18 mouse cellular contexts compared by ENCODE assay signal in genomic region chr11:52970396-52970795, GRCm38 (mm10).
DNase-seq lines count a peak whose midpoint lies in the region; ATAC-seq and TF ChIP-seq lines count a peak whose summit lies in the region.
"Had no signal": no experiment of that assay in that cellular context is flagged by ENCODE, and none has a peak within 500 bp of the region (broad histone marks: within the 10 kb centered on the region; RNA-seq: fewer than 3 reads in every experiment).

No protein-coding gene starts in this region.

- TF ChIP-seq CTCF in brain, embryonic 14.5 days (IDR thresholded peaks at IDR 0.05; ENCODE audit: borderline replicate concordance, extremely low read depth, insufficient read depth, insufficient read length): no peak
- no peak for TF ChIP-seq CTCF in heart, postnatal 0 days (IDR thresholded peaks at IDR 0.05; ENCODE audit: low read depth)

- no peaks in the 10 kb centered on the region for H3K9me3 ChIP-seq in heart, postnatal 0 days (replicated peaks; ENCODE audit: control insufficient read depth, low read length)
- no peaks in the 10 kb centered on the region for H3K9me3 ChIP-seq in midbrain, embryonic 15.5 days
- H3K9me3 ChIP-seq: embryonic facial prominence, embryonic 15.5 days; limb, embryonic 12.5 days; liver, embryonic 12.5 days had no signal

- no peak overlapping the region for H3K4me2 ChIP-seq in heart, postnatal 0 days (ENCODE audit: low read depth, low read length)
- H3K4me2 ChIP-seq in midbrain, embryonic 15.5 days: no peak overlapping the region
- H3K4me2 ChIP-seq: embryonic facial prominence, embryonic 15.5 days; hindbrain, embryonic 14.5 days; limb, embryonic 12.5 days; liver, embryonic 12.5 days; lung, embryonic 14.5 days had no signal

- peak overlapping the region; percentile 56 for H3K27ac ChIP-seq in heart, postnatal 0 days (ENCODE audit: low read depth)
- H3K27ac ChIP-seq in midbrain, embryonic 15.5 days: no peak overlapping the region
- H3K27ac ChIP-seq: embryonic facial prominence, embryonic 15.5 days; hindbrain, embryonic 14.5 days; limb, embryonic 12.5 days; liver, embryonic 12.5 days had no signal

- 38% methylated on average over 6 of the region's 6 CpGs for WGBS in heart, postnatal 0 days
- WGBS in midbrain, embryonic 15.5 days: 80% methylated on average over 6 of the region's 6 CpGs

- H3K27me3 ChIP-seq in heart, postnatal 0 days (ENCODE audit: control insufficient read depth, insufficient read depth, low read length): no peaks in the 10 kb centered on the region
- no peaks in the 10 kb centered on the region for H3K27me3 ChIP-seq in midbrain, embryonic 15.5 days (replicated peaks)
- H3K27me3 ChIP-seq: embryonic facial prominence, embryonic 15.5 days; limb, embryonic 12.5 days; liver, embryonic 12.5 days had no signal

- ATAC-seq in heart, postnatal 0 days (ENCODE audit: insufficient read depth, low read depth): peak; percentile 92
- ATAC-seq in midbrain, embryonic 15.5 days (replicated peaks): no peak
- ATAC-seq: liver, embryonic 12.5 days; midbrain, embryonic 16.5 days had no signal

- peak; percentile 31 to 38 for DNase-seq in cerebellum, postnatal 25 days
- no peak for DNase-seq in cerebellum, adult 18-20 months
- DNase-seq in brain, embryonic 14.5 days (ENCODE audit: low read depth): peak; percentile 5
- DNase-seq in heart, adult 8-10 months (ENCODE audit: low spot score): peak; percentile 39
- peak; percentile 74 for DNase-seq in heart, postnatal 0 days (ENCODE audit: low spot score)
- DNase-seq in spleen, adult 12 weeks (ENCODE audit: low spot score): no peak
- DNase-seq in kidney, adult 11 months: no peak
- DNase-seq: kidney, adult 9 months; kidney, postnatal 36 days; lung, postnatal 36 days; right cerebral cortex, postnatal 25 days had no signal

- H3K36me3 ChIP-seq in heart, postnatal 0 days (replicated peaks; ENCODE audit: control insufficient read depth, insufficient read depth, low read length): no peaks in the 10 kb centered on the region
- H3K36me3 ChIP-seq in midbrain, embryonic 15.5 days (replicated peaks): no peaks in the 10 kb centered on the region
- H3K36me3 ChIP-seq: embryonic facial prominence, embryonic 15.5 days; limb, embryonic 12.5 days; liver, embryonic 12.5 days had no signal

- H3K4me1 ChIP-seq in heart, postnatal 0 days (ENCODE audit: control insufficient read depth, insufficient read depth): peaks cover 20% of the 10 kb centered on the region
- H3K4me1 ChIP-seq in midbrain, embryonic 15.5 days: no peaks in the 10 kb centered on the region
- H3K4me1 ChIP-seq: embryonic facial prominence, embryonic 15.5 days; liver, embryonic 12.5 days had no signal

- no peak for TF ChIP-seq EP300 in heart, postnatal 0 days (IDR thresholded peaks at IDR 0.05; ENCODE audit: low read depth)

- H3K9ac ChIP-seq in heart, postnatal 0 days (replicated peaks; ENCODE audit: low read depth, low read length): no peak overlapping the region
- H3K9ac ChIP-seq in midbrain, embryonic 15.5 days: no peak overlapping the region
- H3K9ac ChIP-seq: embryonic facial prominence, embryonic 15.5 days; hindbrain, embryonic 14.5 days; limb, embryonic 12.5 days; liver, embryonic 12.5 days; lung, embryonic 14.5 days had no signal

- H3K4me3 ChIP-seq in heart, postnatal 0 days (ENCODE audit: low read depth, low read length): no peak overlapping the region
- H3K4me3 ChIP-seq in midbrain, embryonic 15.5 days: no peak overlapping the region
- H3K4me3 ChIP-seq: embryonic facial prominence, embryonic 15.5 days; limb, embryonic 12.5 days; liver, embryonic 12.5 days had no signal

- no peak for TF ChIP-seq POLR2A in brain, embryonic 14.5 days (IDR thresholded peaks at IDR 0.05; ENCODE audit: borderline replicate concordance, extremely low read depth, insufficient read depth, insufficient read length, poor library complexity, severe bottlenecking)

Comparison
In these comparisons a context has a peak if more than half of its experiments do, and no peak if none do; other contexts are left out.
1. DNase-seq: peak in cerebellum, postnatal 25 days (2 of 2), brain, embryonic 14.5 days (single experiment), heart, adult 8-10 months (single experiment) and heart, postnatal 0 days (single experiment); none in cerebellum, adult 18-20 months (0 of 2), spleen, adult 12 weeks (single experiment) and kidney, adult 11 months (single experiment).